Mouse (Mus musculus) myocyte (in vitro differentiated cells): ENCODE data around the gene Klhdc4.

ENCODE experiments used
- E2F4 ChIP-seq: IDR thresholded peaks from one replicate; pipeline ENCODE4 v1.6.1; 2011; ENCODE audit warnings: mild to moderate bottlenecking, control low read depth, moderate library complexity; ENCODE audit not compliant: insufficient read depth
- MAX ChIP-seq: IDR thresholded peaks from one replicate; pipeline ENCODE4 v1.6.1; 2011; ENCODE audit warnings: low read depth, mild to moderate bottlenecking, control low read depth
- MYOD1 ChIP-seq, 3 experiments: IDR thresholded peaks; one replicate each; pipeline ENCODE4 v1.6.1; 2011; ENCODE audit warnings: control low read depth in 2 of 3, low read depth in 2 of 3, mild to moderate bottlenecking in 2 of 3, moderate library complexity in 1 of 3; ENCODE audit not compliant: insufficient read length in 2 of 3, control insufficient read depth in 1 of 3
- POLR2A ChIP-seq: IDR thresholded peaks from one replicate; pipeline ENCODE4 v1.6.1; 2011; ENCODE audit warnings: low read depth, mild to moderate bottlenecking, control low read depth, moderate library complexity; ENCODE audit not compliant: insufficient read length
- POLR2AphosphoS2 ChIP-seq: IDR thresholded peaks from one replicate; pipeline ENCODE4 v1.6.1; 2011; ENCODE audit warnings: low read depth, control low read depth; ENCODE audit not compliant: insufficient read length
- REST ChIP-seq: IDR thresholded peaks from one replicate; pipeline ENCODE4 v1.6.1; 2011; ENCODE audit warnings: mild to moderate bottlenecking, control low read depth, moderate library complexity; ENCODE audit not compliant: insufficient read depth, insufficient read length
- TCF12 ChIP-seq: IDR thresholded peaks from one replicate; pipeline ENCODE4 v1.6.1; 2011; ENCODE audit warnings: mild to moderate bottlenecking, control low read depth; ENCODE audit not compliant: poor library complexity, insufficient read depth, severe bottlenecking

DNA sequence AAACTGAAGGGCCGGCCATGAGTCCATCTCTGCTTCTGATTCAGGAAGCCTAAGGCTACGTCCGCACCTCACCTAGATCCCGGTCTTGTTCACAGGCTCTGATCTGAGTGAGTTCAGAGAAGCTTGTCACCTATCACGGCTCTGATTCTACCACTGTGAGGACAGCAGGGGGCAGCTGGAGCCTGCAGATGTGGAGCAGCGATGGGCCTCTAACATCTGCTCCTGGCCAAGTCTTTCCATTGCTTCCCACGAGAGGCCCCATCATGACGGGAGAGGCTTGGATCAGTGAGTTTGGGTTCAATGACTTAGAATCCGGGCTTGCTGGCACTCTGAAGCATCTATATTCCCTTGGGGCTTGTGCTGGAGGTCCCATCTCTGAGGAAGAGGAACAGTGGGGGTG lies 44.7 kb upstream of the Klhdc4 start:
- TF ChIP-seq E2F4, result no peak
- no peak for TF ChIP-seq MAX
- TF ChIP-seq POLR2A, result no peak
- TF ChIP-seq TCF12, result no peak
- TF ChIP-seq REST, result no peak
- no peak for TF ChIP-seq POLR2AphosphoS2
- TF ChIP-seq MYOD1 (IDR thresholded peaks at IDR 0.05; ENCODE audit: control insufficient read depth in 1 of 3, insufficient read length in 2 of 3, low read depth in 2 of 3), result no peak
